Mouse (Mus musculus) activated CD4-positive, CD25-positive, alpha-beta regulatory T cell, adult 9 weeks (primary cell): ENCODE results near the gene Rtp1. TPM values are rescaled to one million over a fixed set of nuclear protein-coding genes. Genes with fewer than 3 reads are reported as not detected.

ENCODE experiments used
- polyA plus RNA-seq: library from polyadenylated mRNA; unstranded; fragments of 100-300 nt; shearing (Covaris generic); gene quantifications from one replicate; pipeline ENCODE4 v1.2.1, GENCODE M21; 2017

The Rtp1 gene
- not detected for polyA plus RNA-seq

DNA sequence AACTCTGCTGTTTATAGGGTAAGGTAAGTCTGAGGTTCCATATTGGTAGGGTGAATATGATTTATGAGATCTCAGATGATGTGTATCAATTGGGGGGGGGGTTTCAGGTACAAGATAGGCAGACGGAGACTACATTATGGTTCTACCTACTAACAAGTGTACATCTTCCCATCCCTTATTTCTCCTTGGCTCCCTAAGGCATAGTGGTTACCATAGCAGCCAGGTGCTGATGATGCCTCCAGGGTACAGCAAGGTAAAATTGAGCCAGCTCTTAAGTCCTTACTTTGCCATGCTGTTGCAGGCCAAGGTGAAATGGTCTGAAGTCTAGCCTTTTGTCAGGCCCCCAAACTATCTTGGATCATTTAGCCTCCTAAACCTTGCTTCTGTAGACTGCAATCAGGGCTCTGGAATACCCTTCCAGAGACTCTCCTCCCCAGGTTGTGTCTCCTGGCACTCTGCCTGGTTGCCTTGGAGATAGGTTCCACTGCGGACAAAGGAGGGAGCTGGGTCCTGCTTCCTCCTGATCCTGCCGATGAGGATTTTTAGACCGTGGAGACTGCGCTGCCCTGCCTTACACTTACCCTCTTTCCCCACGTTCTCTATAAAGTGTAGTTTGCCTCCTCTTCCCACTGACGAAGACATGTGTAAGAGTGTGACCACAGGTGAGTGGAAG lies at the start of gene Rtp1:
TSS of gene Rtp1 (plus strand) at position 487 of the 673 bp plus-strand sequence.

Other genes starting within 250 kb of the Rtp1 start
- 101 TPM for gene St6gal1, start 204.4 kb upstream of the Rtp1 start, polyA plus RNA-seq
- 112 TPM for gene Rtp4, start 91.2 kb downstream of the Rtp1 start, polyA plus RNA-seq
- gene Masp1, start 91.7 kb downstream of the Rtp1 start, polyA plus RNA-seq = not detected